Mouse (Mus musculus) right cerebral cortex, adult 2 months (tissue): ENCODE data around the gene Zbtb5.
"Not testable (repeated sequence)": the region's sequence is repeated elsewhere in the genome, so short reads cannot be mapped to it uniquely, and the experiment has no call there.

Source experiments
- DNase-seq, 2 experiments: peaks; one replicate each; pipeline ENCODE4 v3.0.0; 2021 to 2022; ENCODE audit warnings: low spot score in 2 of 2

Zbtb5 gene

DNA sequence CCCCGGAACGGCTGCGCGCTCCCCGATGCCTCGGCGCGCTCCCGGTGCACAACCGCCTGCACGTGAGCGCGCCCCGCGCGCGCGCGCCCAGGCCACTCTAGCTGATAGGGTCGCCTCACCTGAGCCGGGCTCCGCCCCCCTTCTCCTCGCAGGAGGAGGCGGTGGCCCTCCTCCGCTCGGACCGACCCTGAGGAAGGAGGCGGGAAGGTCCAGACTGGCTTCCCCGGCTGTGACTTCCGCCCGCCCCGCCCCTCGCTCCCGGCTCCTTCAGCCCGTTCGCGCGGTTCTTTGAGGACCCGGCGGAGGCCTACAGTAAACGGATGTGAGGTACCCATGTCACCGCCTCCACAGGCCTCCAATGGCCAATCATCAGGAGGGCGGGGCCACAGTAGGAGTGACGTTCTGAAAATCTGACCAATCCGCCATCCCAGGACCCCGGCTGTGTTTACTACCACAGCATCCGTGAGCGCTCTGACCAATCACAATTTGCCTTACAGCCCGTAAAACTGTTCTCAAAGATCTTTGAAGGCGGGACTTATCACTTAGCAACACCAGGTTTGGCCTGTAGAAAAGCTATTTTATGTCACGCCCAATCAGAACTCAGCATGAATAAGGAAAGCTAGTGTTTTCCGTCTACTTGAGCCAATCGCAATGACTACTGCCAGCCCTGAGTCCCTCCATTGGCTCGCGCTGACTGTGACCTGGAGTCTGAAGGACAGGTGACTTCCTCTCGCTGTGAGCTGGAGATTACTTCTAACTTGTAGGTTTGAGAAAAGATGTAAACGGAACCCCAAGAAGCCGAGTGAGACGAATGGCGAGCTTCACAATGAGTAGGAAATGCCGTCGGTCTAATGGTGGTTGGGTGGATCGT is at the start of gene Zbtb5:
Gene Zbtb5, minus strand, starts transcription at position 308 of the 871 bp plus-strand sequence.
- DNase-seq = peak; percentile 99 to 100

DNA sequence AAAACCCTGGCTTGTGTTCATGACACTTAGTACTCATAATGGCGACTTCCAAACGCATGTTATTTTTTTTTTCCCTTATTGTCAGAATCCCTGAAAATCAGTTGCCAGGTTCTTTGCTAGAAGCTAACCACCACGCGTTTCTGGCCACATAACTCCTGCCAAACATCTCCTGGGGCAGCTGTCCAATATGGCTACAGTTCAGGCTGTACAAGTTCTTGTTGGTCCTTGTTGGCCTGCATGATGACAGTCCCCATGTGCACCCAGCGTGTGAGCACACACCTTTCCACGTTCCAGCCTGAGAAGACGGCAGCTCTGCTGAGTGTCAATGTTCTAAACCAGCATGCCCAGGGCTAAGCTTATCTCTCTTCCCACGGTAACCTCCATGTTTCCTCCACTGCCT is 43.2 kb upstream of the Zbtb5 start:
- no peak for DNase-seq

DNA sequence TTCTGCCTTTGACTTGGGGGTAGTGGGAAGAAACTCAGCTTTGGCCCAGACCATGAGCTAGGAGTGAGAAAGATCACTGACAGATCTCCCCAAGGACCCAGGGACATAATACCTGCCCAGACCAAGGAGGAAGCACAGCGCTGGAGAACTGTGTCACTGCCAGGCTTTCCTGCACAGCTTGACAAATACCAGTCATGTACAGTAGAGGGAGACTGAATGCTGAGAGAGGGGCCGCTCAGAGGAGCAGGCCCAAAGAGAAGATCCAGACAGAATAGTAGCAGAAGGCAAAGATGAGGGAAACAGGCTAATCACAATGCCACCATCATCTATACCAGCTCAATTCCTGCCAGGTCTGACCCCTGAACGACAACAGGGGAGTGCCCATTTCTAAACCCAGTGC is 42.6 kb upstream of the Zbtb5 start:
- DNase-seq = peak in 1 of 2 experiments; percentile 15

DNA sequence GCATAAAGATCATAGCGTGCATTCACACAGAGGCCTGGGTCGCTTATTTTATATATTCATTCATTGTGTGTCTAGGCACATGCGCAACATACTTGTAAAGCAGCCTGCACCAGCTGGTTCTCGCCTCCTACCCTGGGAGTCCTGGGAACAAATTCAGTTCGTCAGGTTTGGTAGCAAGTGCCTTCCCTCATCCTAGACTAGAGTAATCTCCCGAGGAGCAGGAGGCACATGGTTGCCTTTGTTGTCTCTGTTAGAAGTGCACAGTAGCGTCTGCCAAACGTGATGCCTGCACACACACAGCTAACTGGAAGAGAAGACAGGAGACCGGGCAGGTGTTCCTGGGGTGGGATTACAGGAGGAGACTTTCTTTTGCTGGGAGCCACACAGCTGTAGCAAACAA is 35.7 kb upstream of the Zbtb5 start:
- peak; percentile 31 to 34 for DNase-seq

DNA sequence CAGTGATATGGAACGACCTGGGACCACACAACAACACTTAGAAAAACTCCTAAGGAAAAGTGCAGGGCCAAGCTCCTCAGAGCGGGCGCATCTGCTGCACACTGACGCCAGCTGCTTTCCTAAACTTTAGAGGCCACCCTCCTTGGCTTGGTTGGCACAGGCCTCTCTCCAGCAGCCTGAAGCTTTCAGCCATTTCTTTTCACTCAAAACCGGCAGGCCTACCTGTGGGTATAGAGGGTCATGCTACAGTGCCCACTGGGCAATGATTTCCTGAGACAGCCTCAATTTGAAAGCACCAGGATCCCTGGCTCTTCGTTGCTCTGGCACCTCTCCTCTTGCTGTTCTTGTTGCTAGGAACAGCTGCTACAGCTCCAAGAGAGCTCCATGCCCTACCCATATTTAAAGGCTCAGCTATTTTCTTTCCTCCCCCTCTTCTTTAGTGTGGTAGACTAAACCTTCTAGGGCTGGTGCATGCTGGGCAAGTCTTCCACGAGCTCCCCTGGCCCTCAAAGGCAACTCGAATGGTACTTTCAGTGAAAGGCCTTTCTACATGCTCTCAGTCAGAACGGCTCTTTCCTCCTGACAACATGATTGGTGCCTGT is 35.2 kb upstream of the Zbtb5 start:
- DNase-seq = peak in 1 of 2 experiments; percentile 14

DNA sequence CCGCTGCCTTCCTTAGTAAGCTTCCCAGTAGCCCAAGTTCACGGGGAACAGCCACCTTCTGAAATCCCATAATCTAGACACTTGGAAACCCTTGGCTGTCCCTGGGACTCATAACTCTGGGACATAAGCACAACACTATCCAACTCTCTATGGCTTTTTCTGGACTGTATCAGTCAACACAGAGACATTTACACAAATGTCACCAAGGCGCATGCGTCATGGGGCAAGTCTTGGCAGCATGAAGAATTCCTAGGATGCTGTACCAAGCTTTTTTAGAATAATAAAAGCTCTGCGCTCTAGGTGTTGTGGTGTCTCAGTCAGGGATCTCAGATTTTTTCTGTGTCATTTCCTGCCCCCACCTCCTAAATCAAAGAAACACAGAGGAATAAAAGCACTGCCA is 34.5 kb upstream of the Zbtb5 start:
- no peak for DNase-seq

DNA sequence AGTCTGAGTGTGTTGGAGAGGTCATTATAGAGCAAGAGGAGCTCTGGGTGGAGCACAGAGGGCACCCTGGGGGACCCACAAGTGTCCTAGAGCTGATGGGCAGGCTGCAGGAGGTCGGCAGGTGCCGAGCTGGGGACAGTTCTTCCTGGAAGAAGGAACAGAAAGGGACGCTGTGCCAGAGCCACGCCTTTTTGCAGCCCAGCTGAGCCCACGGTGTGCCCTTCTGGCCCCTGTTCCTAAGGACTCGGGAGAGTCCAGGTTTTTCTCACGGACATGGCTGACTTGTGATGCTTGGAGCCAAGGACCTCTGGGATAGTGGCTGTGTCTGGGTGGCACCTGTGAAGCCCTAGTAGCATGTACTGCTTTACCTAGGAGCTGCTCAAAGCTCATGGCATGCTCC is 28.6 kb upstream of the Zbtb5 start:
- no peak for DNase-seq

DNA sequence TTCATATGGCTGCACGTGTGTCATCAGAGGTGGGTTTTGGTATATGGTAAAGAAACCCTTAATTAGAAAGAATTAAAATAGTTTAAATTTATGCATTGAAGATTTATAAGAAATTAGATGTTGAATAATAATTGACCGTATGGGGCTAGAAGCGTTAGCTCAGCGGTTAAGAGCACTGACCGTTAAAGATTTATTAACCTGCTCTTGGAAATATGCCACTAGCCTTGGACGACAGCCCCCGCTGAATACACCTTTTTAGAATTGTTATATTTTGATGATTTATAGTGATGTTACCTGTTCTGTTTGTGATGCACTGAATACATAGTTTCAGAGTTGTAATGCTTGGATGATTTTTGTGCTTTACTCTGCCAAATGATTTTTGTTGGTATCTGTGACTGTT is 27.3 kb upstream of the Zbtb5 start:
- not testable (repeated sequence) for DNase-seq

DNA sequence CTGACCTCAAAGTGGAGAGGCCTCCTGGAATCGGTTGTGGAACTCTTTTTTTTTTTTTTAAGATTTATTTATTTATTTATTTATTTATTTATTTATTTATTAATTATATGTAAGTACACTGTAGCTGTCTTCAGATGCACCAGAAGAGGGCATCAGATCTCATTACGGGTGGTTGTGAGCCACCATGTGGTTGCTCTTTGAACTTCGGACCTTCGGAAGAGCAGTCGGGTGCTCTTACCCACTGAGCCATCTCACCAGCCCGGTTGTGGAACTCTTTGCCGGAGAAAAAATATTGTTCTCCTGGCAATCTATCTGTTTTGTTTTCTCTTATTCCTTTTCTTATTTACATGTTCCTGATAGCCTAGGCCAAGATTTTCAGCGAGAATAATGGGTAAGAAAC is 26.7 kb upstream of the Zbtb5 start:
- DNase-seq = not testable (repeated sequence)

DNA sequence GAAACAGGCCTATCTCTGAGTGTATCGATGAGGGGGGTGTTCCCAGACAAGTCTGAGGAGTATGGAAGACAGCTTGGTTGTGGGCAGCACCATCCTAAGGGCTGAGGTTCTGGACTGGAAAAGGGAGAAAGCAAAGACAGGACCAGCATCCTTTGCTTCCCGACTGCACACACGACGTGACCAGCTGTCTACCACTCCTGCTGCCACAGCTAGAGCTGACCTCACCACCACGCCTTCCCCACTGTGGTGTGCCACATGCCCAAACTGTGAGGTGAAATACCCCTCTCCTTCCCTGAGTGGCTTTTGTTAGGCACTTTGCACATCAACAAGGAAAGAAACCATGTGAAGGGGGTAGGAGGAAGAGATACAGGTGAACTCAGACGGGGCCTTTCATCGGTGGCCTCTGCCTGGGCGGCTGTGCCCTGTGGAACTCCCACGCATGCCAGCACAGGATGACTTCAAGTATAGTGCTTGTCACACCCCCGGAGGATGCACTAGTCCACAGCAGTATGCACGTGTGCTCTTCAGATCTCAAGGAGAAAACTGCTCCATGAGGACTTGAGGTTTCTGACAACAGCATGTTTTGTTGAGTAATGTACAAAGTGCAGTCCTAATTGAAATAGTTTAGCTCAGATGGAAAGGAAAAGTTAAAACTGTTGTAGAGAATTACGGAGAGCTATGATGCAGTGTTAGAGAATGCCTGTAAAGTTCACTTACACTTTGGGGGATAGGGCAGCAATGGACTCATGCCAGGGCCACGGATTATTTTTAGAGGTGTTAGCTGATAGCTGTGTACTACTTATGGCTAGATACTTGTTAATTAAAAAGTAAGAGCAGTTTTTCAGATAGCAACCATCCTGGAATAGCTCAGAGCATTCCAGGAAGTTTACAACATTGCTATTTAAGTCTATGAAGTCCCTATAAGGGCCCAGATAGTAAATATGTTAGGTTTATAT is 25.5 kb upstream of the Zbtb5 start:
- DNase-seq = no peak

DNA sequence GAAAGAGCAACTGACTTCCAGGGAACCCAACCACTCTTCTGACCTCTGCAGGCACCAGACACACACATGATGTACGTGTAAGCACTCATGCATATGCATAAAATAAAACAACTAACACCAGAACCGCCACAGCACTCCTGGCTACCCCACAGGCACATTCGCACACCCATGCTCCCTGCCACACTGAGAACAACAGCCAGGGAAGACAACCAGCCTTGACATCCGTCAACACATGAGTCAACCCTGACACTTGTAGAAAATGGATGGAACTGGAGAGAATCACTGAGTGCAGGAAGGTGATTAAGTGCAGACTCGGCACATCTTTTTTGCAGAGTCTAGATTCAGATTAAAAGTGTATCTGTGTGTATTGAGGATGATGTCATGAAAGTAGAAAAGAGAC is 24.4 kb upstream of the Zbtb5 start:
- DNase-seq = no peak

DNA sequence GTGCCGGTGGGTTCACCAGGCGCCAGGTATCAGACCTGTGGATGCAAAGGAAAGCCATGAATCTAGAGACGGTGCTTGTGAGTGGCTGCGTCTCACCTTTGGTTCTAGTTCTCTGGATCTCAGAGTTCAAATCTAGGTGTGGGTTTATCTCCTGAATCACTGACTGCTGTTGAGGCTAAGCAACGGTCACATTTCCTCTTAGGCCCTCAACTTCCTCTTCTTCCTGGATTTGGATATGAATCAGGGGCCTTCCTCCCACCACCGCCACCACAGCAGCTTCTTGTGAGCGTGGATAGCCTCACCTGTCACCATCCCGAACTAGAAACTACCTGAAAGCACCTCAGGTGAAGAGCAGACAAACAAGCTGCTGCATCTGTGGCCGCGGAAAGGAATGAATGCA is 23.8 kb upstream of the Zbtb5 start:
- DNase-seq = no peak

DNA sequence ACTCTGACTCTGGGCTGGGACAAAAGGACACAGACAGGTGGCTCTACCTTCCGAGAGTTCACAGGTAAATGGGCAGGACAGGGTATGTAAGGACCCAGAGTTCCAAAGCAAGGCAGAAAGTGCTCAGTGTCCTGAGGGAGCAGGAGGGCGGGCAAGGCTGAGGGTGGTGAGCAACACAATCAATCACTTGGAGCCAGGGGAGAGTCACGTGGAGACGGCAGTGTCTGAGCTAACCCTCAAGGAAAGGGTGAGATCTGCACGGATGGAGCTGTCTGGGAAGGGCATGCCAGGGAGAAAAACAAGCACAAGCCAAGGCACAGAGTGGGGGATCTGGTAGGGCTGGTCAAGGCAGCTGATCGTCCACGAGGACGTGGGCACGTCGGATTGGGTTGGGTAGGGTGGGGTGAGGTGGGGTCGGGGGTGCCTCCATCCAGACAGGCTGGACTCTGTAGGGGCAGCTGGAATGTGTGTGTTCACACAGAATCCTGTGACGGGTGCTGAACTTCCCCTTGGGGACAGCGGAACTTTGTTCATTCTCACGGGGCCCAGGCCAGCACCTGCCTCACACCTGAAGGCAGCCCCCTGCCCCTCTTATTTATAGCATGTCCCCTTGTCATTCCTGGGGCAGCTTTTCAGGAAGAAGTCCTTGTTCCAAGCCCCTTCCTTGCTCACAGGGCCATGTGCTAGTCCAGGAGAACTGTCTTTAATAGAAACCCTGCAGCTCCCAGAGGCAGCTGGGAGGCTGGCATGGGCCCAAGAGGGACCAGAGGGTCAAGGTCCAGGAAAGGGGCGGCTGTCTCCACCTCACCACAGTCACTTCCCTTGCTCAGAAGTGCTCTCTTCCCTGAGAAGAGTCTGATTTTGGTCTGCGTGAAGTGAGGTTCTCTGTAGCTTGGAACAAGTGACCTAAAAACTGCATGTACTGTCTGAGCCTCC is 22.7 kb upstream of the Zbtb5 start:
- DNase-seq = no peak

DNA sequence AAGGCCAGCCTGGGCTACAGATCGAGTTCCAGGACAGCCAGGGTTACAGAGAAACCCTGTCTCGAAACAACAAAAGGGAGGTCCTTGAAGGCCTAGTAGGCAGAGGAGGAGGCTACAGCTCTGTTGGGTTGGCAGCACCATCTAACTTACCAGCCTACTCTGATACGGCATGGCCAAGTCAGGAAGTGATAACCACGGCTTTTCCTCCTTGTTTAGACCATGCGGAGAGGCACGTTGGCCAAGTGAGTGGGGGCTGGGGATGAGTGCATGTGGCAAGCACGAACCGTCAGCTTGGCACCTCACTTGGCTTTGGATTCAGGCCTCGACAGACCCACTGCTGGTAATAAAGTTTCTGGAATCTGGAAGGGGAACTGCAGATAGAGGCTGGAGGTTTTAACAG is 20.4 kb upstream of the Zbtb5 start:
- DNase-seq = no peak

DNA sequence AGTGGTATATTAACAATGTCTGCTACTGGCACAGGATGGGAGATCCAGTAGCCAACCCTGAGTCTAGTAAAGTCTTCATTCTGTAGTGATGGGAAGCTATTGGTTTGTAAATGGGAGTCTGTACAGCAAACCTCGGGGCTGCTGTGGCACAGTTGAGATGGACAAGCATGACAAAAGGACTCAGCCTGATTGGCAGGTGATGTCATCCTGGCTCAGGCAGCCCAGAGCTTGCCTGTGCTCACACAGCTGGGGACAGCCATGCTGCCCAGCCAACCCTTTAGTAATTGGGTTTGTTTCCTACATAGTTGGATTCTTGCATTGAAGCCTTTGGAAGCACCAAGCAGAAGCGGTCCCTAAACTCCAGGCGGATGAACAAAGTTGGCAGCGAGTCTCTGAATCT is 14.2 kb upstream of the Zbtb5 start:
- no peak for DNase-seq

DNA sequence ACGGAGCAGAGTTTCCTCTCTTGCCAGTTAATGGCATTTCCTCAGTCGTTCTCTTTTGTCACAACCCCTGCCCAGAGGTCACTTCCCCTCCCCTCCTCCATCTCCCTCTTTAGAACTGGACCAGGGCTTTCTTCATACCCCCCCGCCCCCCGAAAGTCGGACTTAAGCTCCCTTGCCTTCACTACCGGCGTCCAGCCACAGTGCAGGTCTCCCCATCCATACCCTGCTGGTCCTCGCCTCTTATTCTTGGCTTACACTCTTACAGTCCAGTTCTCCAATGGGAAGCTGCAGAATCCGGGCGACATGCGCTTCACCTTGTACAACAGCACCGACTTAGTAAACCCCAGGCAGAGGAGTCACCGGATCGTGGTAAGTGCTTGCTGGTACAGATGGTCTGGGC is 6.8 kb upstream of the Zbtb5 start:
- DNase-seq = no peak

DNA sequence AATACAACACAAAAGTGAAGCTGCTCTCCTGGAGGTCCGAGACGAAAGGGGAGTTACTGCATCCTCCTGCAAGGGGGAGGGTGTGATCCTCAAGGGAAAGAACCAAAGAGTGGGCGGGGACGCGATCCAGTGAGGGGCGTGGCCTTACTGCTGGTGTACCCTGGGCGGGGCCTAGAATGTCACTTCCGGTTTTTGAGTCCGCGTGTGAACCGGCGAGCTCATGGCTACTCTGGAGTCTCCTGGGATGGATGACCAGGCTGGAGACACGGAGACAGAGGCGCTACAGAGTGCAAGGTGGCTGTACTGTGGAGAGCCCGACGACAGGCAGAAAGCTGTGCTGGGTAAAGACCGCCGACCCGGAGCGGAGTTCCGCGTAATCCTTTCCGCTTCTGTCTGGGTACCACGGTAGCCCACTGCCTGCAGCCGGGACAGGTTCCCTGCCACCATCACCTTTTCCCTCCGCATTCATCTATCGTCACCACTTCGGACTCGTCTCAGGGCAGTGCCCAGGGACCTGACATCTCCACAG is 6.3 kb upstream of the Zbtb5 start, which contains the start of gene Polr1e:
Gene Polr1e, plus strand, starts transcription at position 132 of the 529 bp plus-strand sequence.
- DNase-seq = peak; percentile 88 to 90

DNA sequence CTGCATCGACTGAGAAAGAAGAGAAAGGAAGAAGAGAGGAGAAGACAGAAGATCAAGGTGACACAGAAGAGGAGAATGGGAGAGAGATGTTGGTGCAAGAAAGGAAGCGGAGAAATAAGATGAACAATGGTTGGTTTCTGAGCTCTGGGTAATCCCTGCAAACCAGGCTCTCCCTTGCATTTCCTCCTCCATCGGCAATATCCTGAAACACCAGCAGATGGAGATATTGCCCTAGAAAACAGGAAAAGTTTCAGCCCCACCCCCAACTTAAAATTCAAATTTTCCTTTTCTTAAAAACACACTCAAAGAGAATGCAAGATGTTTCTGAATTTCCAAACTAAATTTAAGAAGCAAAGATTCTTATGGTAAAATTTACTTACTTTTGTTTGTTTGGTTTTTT is 3.4 kb upstream of the Zbtb5 start:
- peak; percentile 73 to 79 for DNase-seq

DNA sequence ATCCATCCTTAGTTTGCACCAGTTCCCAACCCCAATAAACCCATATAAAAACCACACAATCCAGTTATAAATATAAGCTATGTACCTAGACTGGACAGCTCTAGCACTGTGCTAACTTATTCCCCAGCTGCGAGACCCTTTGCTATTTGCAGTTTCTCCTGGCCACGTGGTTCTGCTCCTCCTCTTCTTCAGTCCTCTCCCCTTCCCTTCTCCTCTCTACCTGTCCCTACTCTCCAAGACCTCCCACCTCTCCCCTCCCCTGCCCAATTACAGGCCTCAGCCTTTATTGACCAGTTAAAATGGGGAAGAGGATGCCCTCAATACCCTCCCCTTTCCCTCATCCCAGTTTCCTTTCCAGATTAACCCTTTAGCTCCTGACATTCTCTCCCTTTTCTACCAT is 1.3 kb upstream of the Zbtb5 start:
- DNase-seq = no peak

DNA sequence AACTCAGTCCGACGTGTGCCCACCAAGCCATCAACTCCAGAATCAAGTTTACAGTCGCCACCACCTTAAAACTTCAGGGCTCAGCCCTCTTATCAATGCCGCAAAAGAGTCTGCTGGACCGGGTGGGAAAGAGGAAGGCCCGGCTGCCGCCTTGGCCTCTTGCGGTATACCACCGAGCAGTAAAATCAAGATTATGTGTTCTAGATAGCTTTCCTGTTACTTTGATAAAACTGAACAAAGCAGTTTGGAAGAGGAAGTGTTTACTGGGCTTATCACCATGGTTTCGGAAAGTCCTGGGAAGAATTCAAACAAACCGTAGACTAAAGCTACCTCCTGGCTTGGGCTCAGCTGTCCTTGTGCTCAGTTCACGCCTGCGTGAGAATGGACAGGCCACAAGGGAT is 819 bp upstream of the Zbtb5 start:
- DNase-seq = no peak
